Mouse (Mus musculus): Measurements from ENCODE around the gene Uqcrh.

Gene Uqcrh

DNA sequence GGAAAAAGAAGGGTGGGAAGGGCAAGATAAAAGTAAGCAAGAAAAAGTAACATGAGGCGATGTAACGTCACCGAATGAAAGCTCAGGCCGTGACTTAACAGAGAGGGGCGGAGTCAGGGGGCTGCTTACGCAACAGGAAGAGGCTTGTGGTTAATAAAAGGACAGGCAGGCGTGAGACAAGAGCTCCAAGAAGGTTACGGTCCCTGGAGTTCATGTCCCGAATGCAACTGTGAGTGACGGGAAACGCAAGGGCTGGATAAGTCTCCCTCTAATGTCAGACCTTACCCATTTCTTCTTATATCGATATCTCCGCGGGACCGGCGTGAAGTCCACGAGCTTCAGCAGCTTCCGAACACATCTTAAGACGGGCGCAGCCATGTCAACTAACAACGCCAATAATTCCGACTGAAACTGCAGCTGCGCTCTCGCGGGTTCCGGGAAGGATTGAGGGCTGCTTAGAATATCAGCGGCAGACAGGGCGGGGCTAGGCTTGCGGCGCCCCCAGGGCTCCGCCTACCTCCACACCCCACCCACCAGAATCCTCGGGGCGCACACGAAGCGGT lies 21.4 kb downstream of the Uqcrh start, which contains the start of gene Nsun4:
Gene Nsun4, minus strand, starts transcription at position 478 of the 563 bp plus-strand sequence.
- DNase-seq = peak; percentile 94

DNA sequence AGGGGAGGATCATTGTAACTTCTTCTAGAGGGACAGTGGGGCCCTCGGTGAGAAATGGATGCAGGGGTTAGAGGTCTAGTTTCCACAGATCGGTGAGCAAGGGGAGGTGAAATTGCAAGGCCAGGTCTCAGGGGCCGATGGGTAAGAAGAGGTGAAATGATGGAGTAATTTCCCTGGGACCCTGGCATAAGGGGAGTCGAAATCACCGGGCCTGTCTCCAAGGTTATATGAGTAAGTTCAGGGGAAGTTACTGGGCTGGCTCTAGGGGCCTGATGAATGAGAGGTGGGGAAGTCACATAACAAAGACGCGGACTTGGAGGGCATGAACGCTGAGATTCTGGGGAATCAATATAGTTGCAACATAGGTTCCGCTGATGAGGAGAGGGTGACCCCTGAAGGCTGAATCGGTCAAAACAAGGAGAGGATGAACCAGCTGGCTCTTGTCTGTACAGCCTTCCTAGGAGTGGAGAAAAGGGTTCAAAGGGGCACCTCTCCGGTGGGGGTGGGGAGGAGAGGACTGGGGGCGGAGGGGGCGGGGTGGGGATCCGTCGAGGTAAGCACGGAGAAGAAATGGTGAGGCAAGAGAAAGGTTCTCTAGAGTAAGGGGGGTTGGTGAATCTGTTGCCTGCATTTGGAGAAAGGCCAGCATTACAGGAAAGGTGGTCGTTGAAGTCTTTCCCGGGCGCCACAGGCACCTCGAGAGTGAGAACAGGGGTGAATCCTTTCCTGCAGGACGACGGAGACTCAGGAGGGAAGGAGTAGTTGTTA lies 22.2 kb downstream of the Uqcrh start:
- DNase-seq = peak; percentile 66

DNA sequence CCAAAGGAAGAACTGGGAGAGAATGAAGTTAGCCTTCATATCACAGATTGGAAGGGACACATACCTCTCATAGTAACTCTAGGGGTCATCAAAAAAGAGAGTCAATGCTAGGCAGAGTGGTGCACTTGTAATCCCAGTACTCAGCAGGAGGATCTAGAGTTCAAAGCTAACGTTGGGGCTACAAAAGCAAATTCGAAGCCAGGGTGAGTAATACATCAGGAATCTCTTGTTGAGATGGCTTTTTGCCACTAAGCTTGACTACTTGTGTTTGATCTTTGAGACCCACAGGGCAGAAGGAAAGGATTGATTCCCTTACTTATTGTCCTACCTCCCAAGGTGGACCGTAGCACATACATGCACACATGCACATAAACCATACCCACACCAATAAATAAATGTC lies 25.7 kb downstream of the Uqcrh start:
- DNase-seq = no peak

DNA sequence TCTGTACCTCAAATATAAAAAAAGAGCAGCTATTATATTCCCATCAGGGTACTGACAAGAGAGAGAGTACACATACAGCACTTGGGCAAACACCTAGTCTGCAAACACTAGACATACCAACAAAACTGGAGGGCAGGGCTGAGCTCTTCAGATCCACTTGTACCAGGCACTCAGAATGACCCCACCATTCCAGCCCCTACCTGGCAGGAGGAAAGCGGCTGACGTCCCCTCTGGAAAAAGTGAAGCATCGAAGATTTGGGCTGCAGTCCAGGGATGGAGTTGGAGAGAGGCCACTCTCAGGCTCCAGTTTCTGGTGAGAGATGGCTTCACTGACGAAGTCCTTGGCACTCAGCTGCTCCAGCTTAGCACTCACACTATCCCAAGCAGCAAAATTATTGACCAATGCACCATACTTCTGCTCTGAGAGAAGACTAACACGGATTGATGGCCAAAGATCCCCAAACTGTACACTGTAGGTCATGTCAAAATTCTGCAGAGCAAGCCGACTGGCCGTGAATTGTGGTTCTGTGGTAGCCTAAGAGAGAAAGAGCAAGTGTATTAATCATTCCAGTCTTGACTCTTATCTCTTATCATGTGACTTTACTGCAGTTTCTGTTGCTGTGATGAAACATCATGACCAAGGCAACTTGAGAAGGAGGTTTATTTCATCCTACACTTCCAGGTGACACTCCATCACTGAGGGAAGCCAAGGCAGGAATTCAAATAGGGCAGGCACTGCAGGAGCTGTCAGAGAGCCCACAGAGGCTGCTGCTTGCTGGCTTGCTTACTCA lies 26.5 kb downstream of the Uqcrh start:
- no peak for DNase-seq

DNA sequence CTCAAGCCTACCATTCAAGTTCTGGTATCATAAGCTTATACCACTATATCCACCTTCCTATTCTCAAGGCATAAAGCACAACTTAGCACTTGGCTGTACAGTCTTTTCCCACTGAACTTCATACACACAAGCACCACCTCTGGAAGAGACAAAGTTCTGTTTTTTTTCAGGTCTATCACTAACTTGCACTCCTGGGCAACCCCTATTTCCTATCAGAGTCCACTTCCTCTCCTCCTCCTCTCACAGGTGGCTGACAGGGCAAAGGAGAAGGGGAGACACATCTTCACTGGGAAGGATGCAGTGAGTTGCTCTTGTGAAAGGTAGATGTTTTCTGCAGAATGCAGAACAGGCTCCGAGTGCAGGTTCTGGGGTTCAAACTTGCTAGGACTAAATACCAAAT lies 27.2 kb downstream of the Uqcrh start:
- DNase-seq = no peak

DNA sequence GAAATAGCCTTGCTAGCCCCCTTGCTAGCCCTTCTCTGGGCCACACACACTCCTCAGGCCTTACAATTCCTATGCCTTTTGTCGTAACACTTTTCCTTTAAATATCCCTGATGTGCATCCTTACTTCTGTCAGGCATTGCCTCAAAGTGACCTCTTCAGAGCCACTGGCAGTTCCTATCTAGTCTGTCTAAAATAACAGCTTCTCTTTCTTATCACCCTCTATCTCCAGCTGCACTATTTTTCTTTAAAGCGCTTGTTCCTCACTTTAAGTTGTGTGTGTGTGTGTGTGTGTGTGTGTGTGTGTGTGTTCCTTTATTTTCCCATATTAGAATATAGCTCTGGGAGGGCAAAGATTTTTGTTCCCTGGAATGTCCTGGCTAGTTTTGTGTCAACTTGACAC lies 28.3 kb downstream of the Uqcrh start:
- no peak for DNase-seq

DNA sequence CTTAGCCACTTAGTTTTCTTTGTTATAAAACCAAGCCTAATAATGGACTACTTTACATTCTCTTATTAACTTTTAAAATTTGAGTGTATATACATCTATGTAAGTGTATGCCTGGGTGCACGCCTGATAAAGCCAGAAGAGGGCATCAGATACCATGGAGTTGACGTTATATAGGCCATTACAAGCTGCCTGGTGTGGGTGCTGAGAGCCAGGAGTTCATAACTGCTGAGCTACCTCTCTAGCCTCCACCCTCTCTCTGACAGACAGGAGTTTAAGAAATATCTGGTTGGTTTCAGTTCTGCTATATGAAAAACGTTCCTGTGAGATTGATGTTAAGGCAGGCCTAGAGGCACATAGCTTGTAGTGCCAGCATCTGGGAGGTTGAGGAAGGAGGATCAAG lies 32.7 kb downstream of the Uqcrh start:
- DNase-seq = no peak

DNA sequence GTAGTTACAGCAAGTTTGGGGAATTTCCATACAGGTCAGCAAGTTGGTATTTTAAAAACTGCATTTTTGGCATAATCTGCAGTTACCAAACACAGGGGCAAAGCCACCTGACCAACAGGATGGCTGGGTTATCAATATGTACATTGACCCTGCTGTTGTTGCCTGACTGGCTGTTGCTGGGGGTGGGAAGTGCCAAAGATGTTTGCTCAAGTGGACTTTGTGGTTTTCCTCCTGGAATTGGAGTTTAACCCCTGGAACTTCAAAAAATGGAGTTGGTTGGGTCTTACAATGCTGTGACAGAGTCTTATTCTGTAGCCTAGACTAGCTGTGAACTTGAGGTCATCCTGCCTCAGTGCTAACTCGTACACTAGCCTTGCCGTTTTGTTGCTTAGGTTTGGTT lies 34.4 kb downstream of the Uqcrh start:
- peak; percentile 28 for DNase-seq

DNA sequence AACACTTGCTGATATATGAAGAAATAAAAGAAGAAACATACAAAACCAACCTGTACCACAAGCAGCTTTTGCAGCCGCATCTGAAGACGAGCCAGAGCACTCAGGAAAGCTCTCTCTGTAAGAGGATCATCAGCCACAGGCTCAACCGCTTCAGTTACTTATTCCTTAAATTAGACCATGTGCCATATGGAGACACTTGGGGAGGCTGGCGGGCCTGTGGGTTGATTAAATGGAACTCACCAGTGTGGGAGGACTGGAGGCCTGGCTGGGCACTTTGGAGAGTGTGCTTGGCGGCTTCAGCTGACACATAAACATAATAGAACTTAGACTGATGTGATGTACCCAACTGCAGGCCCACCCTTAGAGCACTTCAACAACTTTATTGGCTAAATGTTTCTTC lies 41.5 kb downstream of the Uqcrh start:
- no peak for DNase-seq

DNA sequence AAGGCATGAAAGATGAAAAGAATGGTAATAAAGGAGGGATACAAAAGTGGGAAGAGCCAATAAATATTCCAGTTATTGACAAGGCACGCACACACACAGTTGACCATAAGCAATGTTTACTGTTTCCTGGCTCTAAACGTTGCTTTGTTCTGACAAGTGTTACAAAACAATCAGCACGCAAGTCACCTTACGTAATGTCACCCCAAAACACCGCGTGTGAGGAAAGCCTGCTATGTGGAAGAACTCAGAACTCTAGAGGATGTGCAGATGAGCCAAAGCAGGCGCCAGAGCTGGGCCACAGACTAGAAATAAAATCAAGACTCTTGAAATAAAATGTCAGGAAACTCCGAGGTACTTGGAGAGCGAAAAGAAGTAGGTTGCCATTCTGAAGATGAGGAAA lies 42.0 kb downstream of the Uqcrh start:
- no peak for DNase-seq

DNA sequence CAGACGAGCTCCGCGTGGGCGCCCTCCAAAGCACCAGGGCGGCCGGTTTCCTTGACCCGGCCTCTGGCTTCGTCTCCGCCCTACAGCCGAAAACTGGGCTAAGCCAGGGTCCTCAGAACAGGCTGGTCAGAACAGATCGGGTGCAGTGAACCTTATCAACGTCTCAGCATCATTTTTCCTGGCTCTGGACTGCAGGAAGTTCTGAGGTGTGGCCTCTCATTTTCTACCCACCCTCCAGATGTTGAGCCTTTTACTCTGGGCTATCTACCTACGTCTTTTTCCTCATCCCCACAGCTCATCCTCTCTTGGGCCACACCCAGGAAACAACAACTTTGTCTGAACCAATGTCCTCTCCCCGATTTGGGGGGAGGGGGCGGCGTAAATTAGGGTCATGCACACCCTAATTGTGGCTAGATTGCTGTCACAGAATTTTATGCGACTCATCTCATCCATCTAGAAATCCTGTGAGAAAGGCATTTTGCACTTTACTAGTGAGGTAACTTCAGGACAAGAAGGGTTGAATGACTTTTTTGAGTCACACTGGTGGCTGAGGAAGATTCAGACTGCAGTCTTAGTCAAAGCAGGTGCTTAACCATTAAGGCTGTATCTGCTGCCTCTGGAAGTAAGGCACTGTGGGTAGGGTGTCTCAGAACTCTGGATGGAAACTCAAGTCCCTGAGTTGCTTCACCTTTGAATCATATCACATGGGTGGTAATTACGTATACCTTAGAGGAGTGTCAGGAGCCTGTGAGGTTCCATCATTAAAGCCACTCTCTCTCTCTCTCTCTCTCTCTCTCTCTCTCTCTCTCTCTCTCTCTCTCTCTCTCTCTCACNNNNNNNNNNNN lies 56.7 kb downstream of the Uqcrh start, which contains the start of gene Faah:
Gene Faah, minus strand, starts transcription at position 25 of the 845 bp plus-strand sequence.
- no peak for DNase-seq

DNA sequence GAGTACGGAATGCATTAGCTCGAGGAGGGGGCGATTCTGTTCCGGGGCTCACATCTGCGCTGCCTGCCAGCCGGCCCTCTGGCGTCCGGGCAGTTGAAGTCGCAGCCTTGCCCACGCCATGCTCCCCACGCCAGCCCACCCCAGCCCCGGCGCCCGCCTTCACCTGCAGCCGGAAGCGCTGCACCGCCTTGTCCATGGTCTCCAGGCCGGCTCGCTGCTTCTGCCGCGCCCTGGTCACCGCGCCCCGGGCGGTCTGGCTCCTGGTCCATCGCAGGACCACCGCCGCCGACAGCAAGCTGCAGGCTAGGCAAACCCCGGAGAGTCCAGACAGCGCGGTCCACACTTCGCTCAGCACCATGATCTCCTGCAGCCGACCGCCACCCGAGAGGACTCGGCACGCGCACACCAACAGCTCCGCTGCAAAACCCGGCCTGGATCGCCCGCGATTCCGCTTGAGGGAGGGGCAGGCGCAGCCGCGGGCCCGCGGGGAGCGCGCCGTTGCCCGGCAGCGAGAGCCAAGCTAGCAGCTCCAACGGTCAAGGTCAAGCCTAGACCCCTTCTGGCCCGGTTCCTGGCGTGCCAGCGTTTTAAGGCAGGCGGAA lies 57.5 kb downstream of the Uqcrh start:
- DNase-seq = peak; percentile 90

Data from kidney, adult 11 months (tissue).